Mouse (Mus musculus) duodenum, adult 2 months (tissue): Measurements from ENCODE around the gene Sec24d. TPM values are rescaled to one million over a fixed set of nuclear protein-coding genes. Genes with fewer than 3 reads are reported as not detected.

Experiments used
- polyA plus RNA-seq: library from polyadenylated mRNA; depleted of rRNA; stranded (reverse); fragments of >200 nt; gene quantifications from 2 replicates; pipeline ENCODE4 v1.2.3, GENCODE M21; 2012; ENCODE audit warnings: low replicate concordance; rRNA removed

The Sec24d gene
- 124 and 125 TPM in 2 replicates for polyA plus RNA-seq

DNA sequence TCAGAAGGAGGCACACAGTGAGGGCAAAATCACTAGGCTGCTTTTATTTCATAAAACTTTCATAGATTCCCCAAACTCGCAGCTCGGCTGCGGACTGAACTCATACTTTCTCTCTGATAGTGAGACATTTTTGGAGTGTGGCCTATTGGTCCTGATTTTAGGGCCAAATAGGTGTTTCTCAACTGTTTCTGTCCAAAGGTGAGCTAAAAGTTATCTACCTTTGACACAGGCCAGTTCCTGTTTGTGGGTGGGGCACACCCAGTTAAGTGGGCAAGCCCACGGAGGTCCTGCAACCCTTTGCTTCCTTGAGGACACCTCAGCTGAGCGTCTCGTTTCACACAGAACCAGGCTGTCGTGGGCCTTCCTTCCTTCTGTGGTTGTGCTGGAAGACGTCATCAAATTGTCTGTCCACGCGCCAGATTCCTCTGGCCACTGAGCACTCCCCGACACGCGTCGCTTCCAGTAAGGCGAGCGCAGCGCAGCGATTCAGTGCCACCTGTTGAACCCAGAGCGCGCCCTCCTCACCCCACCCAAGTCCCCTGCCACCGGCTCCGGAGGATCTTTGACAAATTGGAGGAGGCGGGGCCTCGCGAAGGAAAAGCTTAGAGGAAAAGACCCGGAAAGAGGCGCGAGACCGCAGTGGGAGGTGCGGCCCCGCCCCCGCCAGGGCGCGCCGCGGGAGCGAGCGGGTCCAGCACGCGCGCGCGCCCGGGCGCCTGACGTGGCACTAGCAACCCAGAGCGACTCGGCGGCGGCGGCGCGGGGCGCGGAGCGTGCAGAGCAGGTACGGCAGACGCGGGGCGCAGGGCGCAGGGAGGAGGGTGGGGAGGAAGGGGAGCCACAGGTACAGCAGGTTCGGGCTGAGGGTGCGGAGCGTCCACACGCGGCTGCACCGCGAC, at the start of gene Sec24d:
TSS of gene Sec24d (plus strand) at position 703 of the 899 bp plus-strand sequence.

GRCm38 (mm10) chr3:123235921-123236320, 31.3 kb upstream of the Sec24d start, which contains the start of gene Synpo2:
Gene Synpo2 (minus strand): TSS chr3:123236149.

GRCm38 (mm10) chr3:123385486-123386156, 118.4 kb downstream of the Sec24d start, which contains the start of gene Mettl14:
Gene Mettl14 (minus strand): TSS chr3:123386108.

Other genes with a start within 250 kb of the Sec24d start
- not detected in 2 replicates for gene Myoz2, start 232.4 kb upstream of the Sec24d start, polyA plus RNA-seq
- gene Synpo2, start 31.3 kb upstream of the Sec24d start, polyA plus RNA-seq, result 4.0 and 25.2 TPM in 2 replicates
- gene Mettl14, start 118.7 kb downstream of the Sec24d start, polyA plus RNA-seq, result 2.0 and 2.2 TPM in 2 replicates
- gene Prss12, start 179.5 kb downstream of the Sec24d start, polyA plus RNA-seq, result 0.70 and 3.6 TPM in 2 replicates